Mouse (Mus musculus) WW6 (cell line): Measurements from ENCODE around the gene Scgb2a2.
A peak's percentile ranks its signal among the peaks of the same experiment; 100 is the strongest.
"Not testable (repeated sequence)": the region's sequence is repeated elsewhere in the genome, so short reads cannot be mapped to it uniquely, and the experiment has no call there.

ENCODE experiments used
- DNase-seq: peaks from one replicate; pipeline ENCODE4 v3.0.0-alpha.2; 2013; ENCODE audit warnings: low read depth, low spot score

Scgb2a2 gene

GRCm38 (mm10) chr19:9847262-9847661 lies at the start of gene Scgb2a2:
Gene Scgb2a2 (plus strand): TSS chr19:9847562.
- no peak for DNase-seq

- DNase-seq, result not testable (repeated sequence)
These were observed 10.6 kb upstream of the Scgb2a2 start for GRCm38 (mm10) chr19:9836581-9837340.

DNA sequence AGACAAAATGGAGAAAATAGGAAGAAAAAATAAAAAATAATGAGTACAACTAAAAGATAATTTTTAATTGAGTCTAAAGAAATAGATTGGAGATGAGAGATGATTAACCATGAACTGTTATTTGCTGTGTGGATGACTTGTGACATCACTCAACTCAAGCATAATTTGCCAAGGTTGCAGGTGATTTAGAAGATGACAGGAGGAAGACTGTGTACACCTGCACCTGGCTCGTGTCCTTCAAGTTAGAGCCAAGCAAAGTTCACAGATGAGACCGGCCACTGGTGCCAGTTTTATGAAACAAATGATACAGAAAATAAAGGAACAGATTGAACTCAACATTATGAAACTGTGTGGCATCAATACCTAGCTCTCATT lies 10.0 kb upstream of the Scgb2a2 start:
- DNase-seq, result no peak

- not testable (repeated sequence) for DNase-seq
These were observed 2.2 kb downstream of the Scgb2a2 start for GRCm38 (mm10) chr19:9849368-9850075.

GRCm38 (mm10) chr19:9860821-9861220 lies 13.5 kb downstream of the Scgb2a2 start:
- DNase-seq, result not testable (repeated sequence)

- DNase-seq, result no peak
These were observed 17.5 kb downstream of the Scgb2a2 start for GRCm38 (mm10) chr19:9864856-9865255.

DNA sequence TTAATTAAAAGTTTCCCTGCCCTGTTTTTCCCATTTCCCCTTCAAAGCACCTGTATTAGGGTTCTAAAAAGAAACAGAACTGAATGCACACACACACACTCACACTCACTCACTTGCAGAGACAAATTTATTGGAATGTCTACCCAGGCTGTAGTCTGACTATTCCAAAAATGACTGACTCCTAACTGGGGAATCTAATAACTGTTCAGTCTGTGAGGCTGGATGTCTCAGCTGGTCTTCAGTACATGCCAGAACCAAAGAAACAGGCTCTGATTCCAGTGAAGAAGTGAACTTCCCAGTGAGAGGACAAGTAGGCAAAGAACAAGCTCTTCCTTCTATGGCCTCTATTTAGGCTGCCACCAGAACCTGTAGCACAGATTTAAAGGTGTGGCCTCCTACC lies 18.1 kb downstream of the Scgb2a2 start:
- no peak for DNase-seq

DNA sequence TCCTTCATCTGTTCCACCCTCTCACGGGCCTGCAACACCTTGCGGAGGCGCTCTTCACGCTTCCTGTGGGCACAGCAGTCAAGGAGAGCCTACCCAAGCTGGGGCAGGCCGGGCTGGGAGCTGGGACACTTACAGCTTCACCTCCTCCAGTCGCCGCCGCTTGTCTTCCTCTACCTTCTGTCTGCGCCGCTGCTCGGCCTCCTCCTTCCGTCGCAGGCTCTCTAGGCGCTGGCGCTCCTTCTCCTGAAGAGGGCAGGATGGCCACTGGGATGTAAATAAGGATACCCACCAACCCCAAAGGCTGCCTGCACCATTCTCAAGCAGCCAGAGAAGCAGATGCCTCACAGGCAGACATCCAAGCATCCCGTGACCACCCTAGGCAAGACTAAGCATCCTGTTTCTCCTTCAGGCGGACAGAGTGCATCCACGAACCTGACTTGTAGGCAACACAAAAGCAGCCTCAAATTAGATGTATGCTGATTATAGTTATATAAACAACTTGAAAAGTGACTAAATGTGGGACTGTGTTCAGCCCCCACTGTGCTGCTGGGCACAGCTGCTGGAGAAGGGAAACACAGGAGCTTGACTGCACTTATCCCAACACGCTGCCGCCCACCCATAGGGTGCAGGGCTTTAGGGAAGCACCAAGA lies 30.9 kb downstream of the Scgb2a2 start:
- DNase-seq, result no peak

DNA sequence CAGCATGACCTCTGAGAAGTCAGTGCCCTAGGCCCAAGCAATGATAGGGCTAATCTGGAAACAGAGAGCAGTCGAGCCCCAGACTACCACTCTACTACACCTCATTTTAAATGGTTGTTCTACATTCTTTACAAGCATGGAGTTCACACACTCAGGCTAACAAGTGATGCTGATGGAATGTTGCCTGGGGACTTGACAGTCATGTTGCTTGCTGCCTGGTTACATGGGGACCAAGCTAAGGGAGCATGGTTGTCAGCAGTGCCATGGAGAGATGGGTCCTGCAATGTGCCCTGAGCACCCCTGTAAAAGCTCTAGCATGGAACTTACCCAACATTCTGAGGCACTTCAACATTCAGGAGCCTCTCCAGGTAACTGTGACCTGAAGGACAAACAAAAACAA lies 39.0 kb downstream of the Scgb2a2 start:
- DNase-seq, result no peak

- no peak for DNase-seq
These were observed 39.4 kb downstream of the Scgb2a2 start for GRCm38 (mm10) chr19:9886771-9887170.

- no peak for DNase-seq
These were observed 48.7 kb downstream of the Scgb2a2 start for GRCm38 (mm10) chr19:9896067-9896466.

DNA sequence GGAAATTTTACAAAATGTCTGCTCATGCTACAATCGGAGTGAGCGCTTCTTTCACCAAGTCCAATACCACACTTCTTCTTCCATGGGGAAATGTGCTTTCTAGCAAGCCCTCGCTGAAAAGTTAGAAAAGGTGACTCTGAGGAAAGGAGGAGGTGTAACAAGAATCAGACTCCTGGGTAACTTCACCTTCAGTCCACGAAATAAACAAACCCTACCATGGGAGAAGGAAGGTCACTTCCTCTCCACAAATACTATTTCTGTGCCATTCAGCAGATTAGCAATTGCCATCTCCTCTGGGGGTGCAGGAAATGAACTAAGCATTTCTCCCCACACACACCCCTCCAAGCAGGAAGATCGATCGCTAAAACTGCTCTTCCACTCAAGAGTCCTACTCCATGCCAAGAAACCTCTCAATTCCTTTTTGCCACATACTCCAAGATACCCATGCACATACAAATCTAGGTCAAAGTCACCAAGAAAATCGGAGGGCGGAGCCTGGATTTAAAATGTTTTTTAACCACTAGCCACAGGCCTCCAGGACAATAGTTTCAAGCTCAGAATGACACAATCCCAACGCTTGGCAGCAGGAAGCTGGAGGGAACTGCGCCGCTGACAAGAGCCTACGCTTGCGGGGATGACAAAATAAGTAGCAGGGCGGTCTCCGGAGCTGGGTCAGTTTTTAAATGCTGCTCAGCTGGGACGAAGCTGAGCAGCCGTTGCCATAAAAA lies 51.1 kb downstream of the Scgb2a2 start:
- DNase-seq, result no peak

- DNase-seq, result peak; percentile 92
These were observed 51.9 kb downstream of the Scgb2a2 start, which contains the start of gene Incenp for GRCm38 (mm10) chr19:9899072-9899779. Gene Incenp (minus strand): TSS chr19:9899551.

DNA sequence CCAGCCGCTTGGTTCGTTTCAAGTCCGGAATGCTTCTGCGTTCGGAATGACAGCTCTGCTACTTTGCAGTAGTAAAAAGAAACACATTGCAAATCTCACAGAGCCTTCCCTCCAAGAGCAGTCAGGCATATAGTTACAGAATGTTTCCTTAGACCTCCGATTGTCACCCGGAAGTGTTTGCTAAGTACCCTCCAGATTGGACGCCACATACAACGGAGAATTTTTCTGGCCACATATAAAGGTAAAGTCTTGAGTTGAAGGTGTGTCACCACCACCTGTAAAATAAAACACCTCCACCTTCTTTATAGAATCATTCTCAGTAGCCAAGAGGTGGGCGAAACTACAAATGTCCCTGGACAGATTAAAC lies 52.4 kb downstream of the Scgb2a2 start:
- no peak for DNase-seq

GRCm38 (mm10) chr19:9900696-9901095 lies 53.3 kb downstream of the Scgb2a2 start:
- DNase-seq, result not testable (repeated sequence)
